Mouse (Mus musculus) kidney, postnatal 25 days (tissue): Measurements from ENCODE around the gene Wdr90.
"Not testable (repeated sequence)": the region's sequence is repeated elsewhere in the genome, so short reads cannot be mapped to it uniquely, and the experiment has no call there.

Experiments
- DNase-seq, 2 experiments: peaks; one replicate each; pipeline ENCODE4 v3.0.0; 2021; ENCODE audit warnings: mixed read lengths in 2 of 2

The Wdr90 gene

GRCm38 (mm10) chr17:25877025-25877424 lies 15.7 kb upstream of the Wdr90 start:
- DNase-seq, result no peak

GRCm38 (mm10) chr17:25876347-25876915 lies 15.1 kb upstream of the Wdr90 start:
- DNase-seq, result peak; percentile 81 to 89

GRCm38 (mm10) chr17:25875171-25876136 lies 14.2 kb upstream of the Wdr90 start:
- peak; percentile 92 to 95 for DNase-seq

- DNase-seq, result peak; percentile 91 to 98
Measured at GRCm38 (mm10) chr17:25874721-25875170, 13.4 kb upstream of the Wdr90 start, which contains the start of gene Mettl26. TSS of gene Mettl26 (plus strand) at chr17:25875074.

GRCm38 (mm10) chr17:25874148-25874720 lies 12.9 kb upstream of the Wdr90 start:
- no peak for DNase-seq

GRCm38 (mm10) chr17:25873405-25874147 lies 12.3 kb upstream of the Wdr90 start:
- no peak for DNase-seq

GRCm38 (mm10) chr17:25872676-25873075 lies 11.4 kb upstream of the Wdr90 start:
- peak in 1 of 2 experiments; percentile 66 for DNase-seq

GRCm38 (mm10) chr17:25871566-25871965 lies 10.3 kb upstream of the Wdr90 start:
- DNase-seq, result not testable (repeated sequence)

- DNase-seq, result no peak
Measured at GRCm38 (mm10) chr17:25869954-25870353, 8.7 kb upstream of the Wdr90 start.

GRCm38 (mm10) chr17:25869498-25869897 lies 8.2 kb upstream of the Wdr90 start:
- no peak for DNase-seq

GRCm38 (mm10) chr17:25868601-25869191 lies 7.4 kb upstream of the Wdr90 start, which contains the start of gene Mcrip2:
TSS of gene Mcrip2 (minus strand) at chr17:25868764.
- DNase-seq, result peak; percentile 87 to 94

- peak; percentile 83 to 91 for DNase-seq
Measured at GRCm38 (mm10) chr17:25867836-25868600, 6.7 kb upstream of the Wdr90 start.

GRCm38 (mm10) chr17:25867509-25867835 lies 6.2 kb upstream of the Wdr90 start:
- DNase-seq, result no peak

- DNase-seq, result peak; percentile 47 to 86
Measured at GRCm38 (mm10) chr17:25866172-25866571, 4.9 kb upstream of the Wdr90 start.

- DNase-seq, result peak in 1 of 2 experiments; percentile 67
Measured at GRCm38 (mm10) chr17:25865288-25865687, 4.0 kb upstream of the Wdr90 start.

GRCm38 (mm10) chr17:25864311-25864710 lies 3.0 kb upstream of the Wdr90 start:
- DNase-seq, result peak; percentile 50 to 77

- DNase-seq, result peak; percentile 56 to 80
Measured at GRCm38 (mm10) chr17:25863681-25864080, 2.4 kb upstream of the Wdr90 start.

- no peak for DNase-seq
Measured at GRCm38 (mm10) chr17:25861704-25862612, 657 bp upstream of the Wdr90 start.

- no peak for DNase-seq
Measured at GRCm38 (mm10) chr17:25860229-25860628, 1.1 kb downstream of the Wdr90 start.

- DNase-seq, result peak; percentile 97 to 98
Measured at GRCm38 (mm10) chr17:25844396-25844901, 16.9 kb downstream of the Wdr90 start, which contains the start of gene Rhot2. TSS of gene Rhot2 (minus strand) at chr17:25844851.
